Comparison of ENCODE assay signal across 15 mouse cellular contexts in genomic region chr5:146314538-146314937, GRCm38 (mm10).
DNase-seq lines count a peak whose midpoint lies in the region; ATAC-seq lines count a peak whose summit lies in the region.
"Had no signal": no experiment of that assay in that cellular context is flagged by ENCODE, and none has a peak within 500 bp of the region (broad histone marks: within the 10 kb centered on the region; RNA-seq: fewer than 3 reads in every experiment).

No protein-coding gene starts in this region.

- no peak overlapping the region for H3K9ac ChIP-seq in heart, embryonic 13.5 days
- no peak overlapping the region for H3K9ac ChIP-seq in heart, embryonic 12.5 days
- no peak overlapping the region for H3K9ac ChIP-seq in neural tube, embryonic 11.5 days (ENCODE audit: low read length)
- no peak overlapping the region for H3K9ac ChIP-seq in limb, embryonic 15.5 days
- H3K9ac ChIP-seq: forebrain, postnatal 0 days had no signal

- 75% methylated on average over 6 of the region's 6 CpGs for WGBS in heart, embryonic 13.5 days
- WGBS in heart, embryonic 12.5 days, result 73% methylated on average over 6 of the region's 6 CpGs
- WGBS in neural tube, embryonic 11.5 days, result 92% methylated on average over 6 of the region's 6 CpGs
- WGBS in limb, embryonic 15.5 days, result 71% methylated on average over 6 of the region's 6 CpGs

- H3K4me1 ChIP-seq in heart, embryonic 13.5 days, result peaks cover 19% of the 10 kb centered on the region
- H3K4me1 ChIP-seq in heart, embryonic 12.5 days (replicated peaks), result no peaks in the 10 kb centered on the region; the same call in 1 of the 2 replicates
- peaks cover 11% of the 10 kb centered on the region; the same call in 1 of the 2 replicates for H3K4me1 ChIP-seq in neural tube, embryonic 11.5 days (ENCODE audit: control insufficient read depth, insufficient read depth, low read length)
- peaks cover 45% of the 10 kb centered on the region for H3K4me1 ChIP-seq in limb, embryonic 15.5 days

- 0 out of 2 replicates have a peak overlapping the region, but pooled peaks have one; percentile 32 for H3K27ac ChIP-seq in heart, embryonic 13.5 days (replicated peaks)
- no peak overlapping the region for H3K27ac ChIP-seq in heart, embryonic 12.5 days (ENCODE audit: poor library complexity, severe bottlenecking)
- H3K27ac ChIP-seq in neural tube, embryonic 11.5 days (ENCODE audit: low read depth, low read length), result peak overlapping the region; percentile 36; the same call in 1 of the 2 replicates
- peak overlapping the region; percentile 54; the same call in 1 of the 2 replicates for H3K27ac ChIP-seq in limb, embryonic 15.5 days

- no peak for ATAC-seq in heart, embryonic 13.5 days (ENCODE audit: extremely low read depth, insufficient number of reproducible peaks, low FRiP score, low TSS enrichment)
- no peak for ATAC-seq in heart, embryonic 12.5 days (ENCODE audit: insufficient number of reproducible peaks, low FRiP score)
- no peak for ATAC-seq in neural tube, embryonic 11.5 days (ENCODE audit: insufficient read depth, low FRiP score, low TSS enrichment)
- no peak for ATAC-seq in limb, embryonic 15.5 days (ENCODE audit: insufficient number of reproducible peaks, low FRiP score, low TSS enrichment, low read depth)

- H3K36me3 ChIP-seq in heart, embryonic 13.5 days, result no peaks in the 10 kb centered on the region
- no peaks in the 10 kb centered on the region for H3K36me3 ChIP-seq in heart, embryonic 12.5 days
- H3K36me3 ChIP-seq in neural tube, embryonic 11.5 days (ENCODE audit: control insufficient read depth, insufficient read depth, low read length), result no peaks in the 10 kb centered on the region
- no peaks in the 10 kb centered on the region for H3K36me3 ChIP-seq in limb, embryonic 15.5 days

- H3K27me3 ChIP-seq in heart, embryonic 13.5 days (replicated peaks), result no peaks in the 10 kb centered on the region
- no peaks in the 10 kb centered on the region; the same call in 1 of the 2 replicates for H3K27me3 ChIP-seq in heart, embryonic 12.5 days (replicated peaks)
- H3K27me3 ChIP-seq in neural tube, embryonic 11.5 days (ENCODE audit: control insufficient read depth, insufficient read depth, low read length), result no peaks in the 10 kb centered on the region
- H3K27me3 ChIP-seq in limb, embryonic 15.5 days, result no peaks in the 10 kb centered on the region

- DNase-seq in neural tube, embryonic 11.5 days (ENCODE audit: low spot score), result no peak
- no peak for DNase-seq in neural tube, embryonic 10.5 days (ENCODE audit: extremely low spot score, low spot score)
- no peak for DNase-seq in ovary, postnatal 14 days (ENCODE audit: low spot score)
- DNase-seq in left cerebral cortex, adult 11 months (ENCODE audit: low spot score), result no peak
- no peak for DNase-seq in cerebellum, postnatal 14 days
- DNase-seq: adrenal gland, postnatal 14 days; forebrain, postnatal 0 days; gastrocnemius, postnatal 36 days; kidney, adult 8-10 months; layer of hippocampus, adult 9-11 months; left cerebral cortex, postnatal 4 days; spleen, adult 18-20 months had no signal

- no peak overlapping the region for H3K4me2 ChIP-seq in heart, embryonic 13.5 days
- no peak overlapping the region for H3K4me2 ChIP-seq in heart, embryonic 12.5 days
- H3K4me2 ChIP-seq in neural tube, embryonic 11.5 days (ENCODE audit: low read depth), result no peak overlapping the region
- H3K4me2 ChIP-seq in limb, embryonic 15.5 days, result no peak overlapping the region

- no peak overlapping the region for H3K4me3 ChIP-seq in heart, embryonic 13.5 days
- no peak overlapping the region for H3K4me3 ChIP-seq in heart, embryonic 12.5 days
- no peak overlapping the region for H3K4me3 ChIP-seq in neural tube, embryonic 11.5 days (ENCODE audit: low read depth, low read length)
- no peak overlapping the region for H3K4me3 ChIP-seq in limb, embryonic 15.5 days

- H3K9me3 ChIP-seq in heart, embryonic 13.5 days, result no peaks in the 10 kb centered on the region
- no peaks in the 10 kb centered on the region for H3K9me3 ChIP-seq in heart, embryonic 12.5 days (replicated peaks)
- H3K9me3 ChIP-seq in neural tube, embryonic 11.5 days (ENCODE audit: control insufficient read depth, low read length), result no peaks in the 10 kb centered on the region
- no peaks in the 10 kb centered on the region for H3K9me3 ChIP-seq in limb, embryonic 15.5 days
